Mouse (Mus musculus): ENCODE measurements at regions not wholly inside any gene's neighbourhood (a gene's known extent, or its start where the extent isn't known, plus 50 kb on each side); places are given as distances from the start of the nearest gene placed in this dataset.

GRCm38 (mm10) chr2:172755686-172756471, 184.2 kb downstream of the Bmp7 start:
- TF ChIP-seq EP300 (IDR thresholded peaks at IDR 0.05; ENCODE audit: low read depth) (no peak), CTCF (IDR thresholded peaks at IDR 0.05; ENCODE audit: low read depth) (no peak)

Data from liver, postnatal 0 days (tissue).